Mouse (Mus musculus): ENCODE results near the gene Mgat1. TPM values are rescaled to one million over a fixed set of nuclear protein-coding genes. Genes with fewer than 3 reads are reported as not detected.

Gene Mgat1
- polyA plus RNA-seq, 1 experiment, result 222 TPM

DNA sequence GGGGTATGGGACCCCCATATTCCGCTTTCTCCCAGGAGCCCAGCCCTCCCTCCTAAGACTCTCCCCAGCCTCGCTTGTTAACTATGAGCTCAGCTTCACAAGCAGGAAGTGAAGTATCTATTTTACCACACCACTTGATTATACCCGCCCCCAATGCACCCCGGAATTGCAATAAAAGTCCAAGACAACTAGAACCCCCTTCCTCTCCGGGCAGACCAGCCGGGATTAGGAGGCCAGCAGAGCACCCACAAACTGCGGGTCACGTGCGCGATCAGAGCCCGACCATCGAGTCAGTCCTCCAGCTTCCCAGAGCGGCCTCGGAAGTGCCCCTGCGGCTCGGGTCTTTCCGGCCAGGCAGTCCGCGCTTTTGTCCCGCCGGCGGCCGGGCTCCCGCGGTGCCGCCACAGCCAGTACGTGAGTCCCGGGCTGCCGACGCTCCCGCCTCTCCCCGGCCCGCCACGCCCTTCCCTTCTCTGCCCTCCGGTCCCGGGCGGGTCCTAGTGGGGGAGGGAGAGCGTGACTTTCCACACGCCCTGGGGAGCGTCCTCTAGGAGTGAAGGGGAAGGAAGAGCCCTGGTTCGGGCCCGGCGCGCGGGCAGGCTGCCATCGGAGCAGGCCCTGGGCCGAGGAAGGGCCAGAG lies 40.7 kb upstream of the Mgat1 start, which contains the start of gene Zfp62:
Zfp62 (plus strand) TSS at position 164 of the 640 bp plus-strand sequence.
- under 1% methylated on average over 42 of the region's 47 CpGs for WGBS
- Histone ChIP-seq H3K36me3 (ENCODE audit: control insufficient read depth, insufficient read depth, low read length) (peaks cover 6% of the 10 kb centered on the region; the same call in 1 of the 2 replicates), H3K4me1 (ENCODE audit: control insufficient read depth, insufficient read depth, insufficient read length) (peaks cover 7% of the 10 kb centered on the region), H3K27me3 (ENCODE audit: control insufficient read depth, insufficient read depth, low read length) (no peaks in the 10 kb centered on the region), H3K27ac (ENCODE audit: insufficient read depth, low read length) (peak within 1 kb of the TSS; percentile 98), H3K4me3 (ENCODE audit: extremely low read depth, insufficient read depth, insufficient read length) (peak within 1 kb of the TSS; percentile 89)
- DNase-seq (ENCODE audit: low read depth in 1 of 2, low spot score in 2 of 2), result peak; percentile 78 to 94
- TF ChIP-seq POLR2A (IDR thresholded peaks at IDR 0.05; ENCODE audit: low read depth, low read length), result peak; percentile 47; the same call in 1 of the 2 replicates
- TF ChIP-seq CTCF (IDR thresholded peaks at IDR 0.05; ENCODE audit: extremely low read depth, insufficient read depth, insufficient read length, insufficient replicate concordance), result no peak

DNA sequence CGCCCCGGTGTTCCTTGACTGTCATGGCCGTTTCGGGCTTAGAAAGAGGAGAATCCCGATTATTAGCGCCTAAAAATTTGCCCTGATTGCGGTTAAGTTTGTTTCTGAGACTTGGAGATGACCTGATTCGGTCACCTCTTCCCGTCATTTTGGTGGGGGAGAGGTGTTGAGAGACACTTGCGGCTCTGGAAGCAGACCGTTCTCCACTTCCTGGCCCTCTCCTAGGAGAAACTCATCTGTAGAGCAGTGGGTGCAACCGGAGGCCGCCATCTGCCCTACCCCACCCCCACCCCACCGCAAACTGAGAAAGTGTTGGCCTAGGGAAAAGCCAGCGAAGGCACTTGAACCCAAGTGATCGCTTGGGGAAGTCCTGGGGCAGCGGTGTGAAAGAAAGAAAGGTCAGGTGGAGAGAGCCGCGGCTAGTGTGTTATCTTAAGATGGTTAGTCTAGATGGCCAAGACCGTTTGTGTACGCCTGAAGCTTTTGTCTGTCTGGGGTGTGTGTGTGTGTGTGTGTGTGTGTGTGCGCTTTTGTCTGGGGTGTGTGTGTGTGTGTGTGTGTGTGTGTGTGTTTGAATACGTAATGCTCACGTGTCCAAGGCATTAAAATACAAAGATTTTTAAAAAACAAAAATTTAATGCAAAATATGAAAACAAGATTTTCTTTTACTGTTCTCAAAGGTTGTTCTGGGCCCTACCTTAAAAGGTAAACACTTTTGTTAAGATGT lies 40.1 kb upstream of the Mgat1 start:
- 0% methylated on average over 24 of the region's 24 CpGs for WGBS
- no peak for TF ChIP-seq CTCF (IDR thresholded peaks at IDR 0.05; ENCODE audit: extremely low read depth, insufficient read depth, insufficient read length, insufficient replicate concordance)
- TF ChIP-seq POLR2A (IDR thresholded peaks at IDR 0.05; ENCODE audit: low read depth, low read length), result no peak
- DNase-seq (ENCODE audit: low read depth in 1 of 2, low spot score in 2 of 2), result peak in 1 of 2 experiments; percentile 56

DNA sequence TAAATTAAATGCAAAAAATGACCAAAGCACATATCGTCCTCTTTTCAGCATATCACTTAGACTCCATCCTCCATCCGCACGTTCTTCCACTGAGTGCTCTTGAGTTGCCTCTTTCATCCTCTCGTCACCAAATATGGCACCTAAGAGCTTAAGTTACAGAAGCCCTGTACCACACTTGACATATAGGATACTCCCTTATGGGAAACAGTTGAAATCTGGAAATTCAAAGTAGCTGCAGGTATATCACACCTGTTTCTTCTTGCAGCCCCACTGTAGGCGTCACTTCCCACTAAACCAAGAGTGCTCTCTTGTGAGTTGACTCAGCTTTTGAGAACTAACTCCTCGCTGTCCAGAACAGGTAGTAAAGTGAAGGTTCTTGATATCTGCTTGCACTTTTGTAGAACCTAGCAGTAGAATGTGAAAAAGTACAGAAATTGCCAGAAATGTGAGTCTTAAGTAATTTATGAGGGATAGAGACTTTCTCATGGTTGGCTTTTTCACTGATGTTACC lies 38.9 kb upstream of the Mgat1 start:
- peaks cover 7% of the 10 kb centered on the region for H3K4me1 ChIP-seq (ENCODE audit: control insufficient read depth, insufficient read depth, insufficient read length)
- H3K27ac ChIP-seq (ENCODE audit: insufficient read depth, low read length), result peak overlapping the region; percentile 9; the same call in 1 of the 2 replicates
- DNase-seq (ENCODE audit: low read depth in 1 of 2, low spot score in 2 of 2), result no peak
- no peak for TF ChIP-seq POLR2A (IDR thresholded peaks at IDR 0.05; ENCODE audit: low read depth, low read length)
- TF ChIP-seq CTCF (IDR thresholded peaks at IDR 0.05; ENCODE audit: extremely low read depth, insufficient read depth, insufficient read length, insufficient replicate concordance), result no peak
- peaks cover 6% of the 10 kb centered on the region; the same call in 1 of the 2 replicates for H3K36me3 ChIP-seq (ENCODE audit: control insufficient read depth, insufficient read depth, low read length)
- 63% methylated on average over 6 of the region's 6 CpGs for WGBS
- H3K4me3 ChIP-seq (ENCODE audit: extremely low read depth, insufficient read depth, insufficient read length), result no peak overlapping the region
- H3K27me3 ChIP-seq (ENCODE audit: control insufficient read depth, insufficient read depth, low read length), result no peaks in the 10 kb centered on the region

More for the DNA sequence above, 40.1 kb upstream of the Mgat1 start:
- Histone ChIP-seq H3K27me3 (ENCODE audit: control insufficient read depth, insufficient read depth, low read length) (no peaks in the 10 kb centered on the region), H3K27ac (ENCODE audit: insufficient read depth, low read length) (peak overlapping the region; percentile 98), H3K4me1 (ENCODE audit: control insufficient read depth, insufficient read depth, insufficient read length) (peaks cover 7% of the 10 kb centered on the region), H3K36me3 (ENCODE audit: control insufficient read depth, insufficient read depth, low read length) (peaks cover 6% of the 10 kb centered on the region; the same call in 1 of the 2 replicates), H3K4me3 (ENCODE audit: extremely low read depth, insufficient read depth, insufficient read length) (peak overlapping the region; percentile 89)

DNA sequence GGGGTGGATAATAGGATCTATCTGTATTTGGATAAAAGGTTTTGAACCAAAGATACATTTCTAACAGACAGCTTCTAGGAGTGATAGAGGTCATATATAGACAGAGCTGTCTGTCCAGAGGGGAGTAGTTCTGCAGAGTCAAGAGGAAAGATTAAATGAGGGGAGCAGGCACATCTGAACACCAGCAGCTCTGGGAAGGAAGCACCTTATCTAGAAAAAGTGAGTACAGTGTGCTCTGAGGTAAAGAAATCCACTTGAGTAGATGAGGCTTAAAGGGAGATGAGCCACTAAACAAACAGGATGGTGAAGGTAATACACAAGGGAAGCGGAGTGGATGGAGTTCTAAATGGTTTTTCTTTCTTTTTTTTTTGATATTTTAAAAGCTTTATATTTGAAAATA lies 36.5 kb upstream of the Mgat1 start:
- peaks cover 4% of the 10 kb centered on the region for H3K4me1 ChIP-seq (ENCODE audit: control insufficient read depth, insufficient read depth, insufficient read length)
- peaks cover 6% of the 10 kb centered on the region; the same call in 1 of the 2 replicates for H3K36me3 ChIP-seq (ENCODE audit: control insufficient read depth, insufficient read depth, low read length)
- WGBS, result 95% methylated on average over 1 of the region's 1 CpGs
- TF ChIP-seq POLR2A (IDR thresholded peaks at IDR 0.05; ENCODE audit: low read depth, low read length) (no peak), CTCF (IDR thresholded peaks at IDR 0.05; ENCODE audit: extremely low read depth, insufficient read depth, insufficient read length, insufficient replicate concordance) (no peak)
- no peak for DNase-seq (ENCODE audit: low read depth in 1 of 2, low spot score in 2 of 2)
- no peak overlapping the region for H3K27ac ChIP-seq (ENCODE audit: insufficient read depth, low read length)
- H3K4me3 ChIP-seq (ENCODE audit: extremely low read depth, insufficient read depth, insufficient read length), result no peak overlapping the region
- H3K27me3 ChIP-seq (ENCODE audit: control insufficient read depth, insufficient read depth, low read length), result no peaks in the 10 kb centered on the region

DNA sequence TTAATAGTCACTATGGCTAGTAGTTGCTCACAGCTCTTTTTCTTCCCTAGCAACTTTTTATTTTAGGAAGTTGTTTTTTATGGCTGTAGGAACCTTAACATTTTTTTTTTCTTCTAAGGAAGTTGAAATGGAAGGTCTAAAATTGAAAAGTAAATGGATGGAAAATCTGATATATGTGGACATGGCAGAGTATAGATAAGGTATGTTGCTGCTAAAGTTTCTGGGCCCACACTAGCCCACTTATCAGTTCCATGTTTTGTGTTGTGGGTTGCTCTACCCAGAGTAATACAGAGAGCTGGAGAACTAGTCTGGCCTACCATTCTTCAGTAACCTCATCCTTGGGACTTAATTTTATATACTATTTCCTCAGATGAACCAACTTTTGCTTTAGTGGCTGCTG lies 31.4 kb upstream of the Mgat1 start:
- Histone ChIP-seq H3K4me1 (ENCODE audit: control insufficient read depth, insufficient read depth, insufficient read length) (no peaks in the 10 kb centered on the region; the same call in none of the 2 replicates), H3K27me3 (ENCODE audit: control insufficient read depth, insufficient read depth, low read length) (no peaks in the 10 kb centered on the region), H3K27ac (ENCODE audit: insufficient read depth, low read length) (no peak overlapping the region), H3K36me3 (ENCODE audit: control insufficient read depth, insufficient read depth, low read length) (peaks cover 21% of the 10 kb centered on the region), H3K4me3 (ENCODE audit: extremely low read depth, insufficient read depth, insufficient read length) (no peak overlapping the region)
- no peak for DNase-seq (ENCODE audit: low read depth in 1 of 2, low spot score in 2 of 2)
- TF ChIP-seq CTCF (IDR thresholded peaks at IDR 0.05; ENCODE audit: extremely low read depth, insufficient read depth, insufficient read length, insufficient replicate concordance), result no peak
- TF ChIP-seq POLR2A (IDR thresholded peaks at IDR 0.05; ENCODE audit: low read depth, low read length), result no peak

DNA sequence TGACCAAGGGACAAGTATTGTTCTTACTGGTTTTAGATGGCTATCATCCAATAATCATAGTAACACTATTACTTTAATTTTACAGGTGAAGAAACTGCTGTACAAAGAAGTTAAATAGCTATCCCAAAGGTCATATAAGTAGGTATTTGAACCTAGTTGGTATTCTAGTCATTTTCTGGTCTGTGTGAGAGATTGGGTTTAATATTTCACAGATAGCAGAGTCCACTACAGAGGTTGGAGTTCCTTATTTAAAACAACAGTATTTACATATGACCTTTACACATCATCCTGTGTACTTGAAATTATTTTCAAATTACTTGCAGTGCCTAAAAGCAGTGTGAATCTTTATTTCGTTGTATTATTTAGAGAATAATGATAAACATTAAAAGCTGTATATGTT lies 30.5 kb upstream of the Mgat1 start:
- H3K36me3 ChIP-seq (ENCODE audit: control insufficient read depth, insufficient read depth, low read length), result peaks cover 21% of the 10 kb centered on the region
- H3K27ac ChIP-seq (ENCODE audit: insufficient read depth, low read length), result no peak overlapping the region
- TF ChIP-seq CTCF (IDR thresholded peaks at IDR 0.05; ENCODE audit: extremely low read depth, insufficient read depth, insufficient read length, insufficient replicate concordance), result no peak
- no peak for TF ChIP-seq POLR2A (IDR thresholded peaks at IDR 0.05; ENCODE audit: low read depth, low read length)
- WGBS, result 96% methylated on average over 1 of the region's 1 CpGs
- no peak for DNase-seq (ENCODE audit: low read depth in 1 of 2, low spot score in 2 of 2)
- H3K4me3 ChIP-seq (ENCODE audit: extremely low read depth, insufficient read depth, insufficient read length), result no peak overlapping the region
- H3K27me3 ChIP-seq (ENCODE audit: control insufficient read depth, insufficient read depth, low read length), result no peaks in the 10 kb centered on the region
- no peaks in the 10 kb centered on the region; the same call in none of the 2 replicates for H3K4me1 ChIP-seq (ENCODE audit: control insufficient read depth, insufficient read depth, insufficient read length)
